Mouse (Mus musculus): ENCODE data around the gene Adipoq.

- TF ChIP-seq USF2 (IDR thresholded peaks at IDR 0.05; ENCODE audit: borderline replicate concordance in 1 of 2, insufficient read depth in 1 of 2, low read depth in 1 of 2, low read length in 2 of 2) (no peak), CTCF (IDR thresholded peaks at IDR 0.05 in 2 of 3, conservative IDR thresholded peaks at IDR 0.05 in 1 of 3; ENCODE audit: control insufficient read depth in 1 of 3, insufficient read depth in 1 of 3, low read depth in 2 of 3, low read length in 3 of 3, poor library complexity in 1 of 3, severe bottlenecking in 1 of 3) (no peak), E2F4 (IDR thresholded peaks at IDR 0.05; ENCODE audit: borderline replicate concordance, low read depth, low read length) (no peak), NRF1 (IDR thresholded peaks at IDR 0.05; ENCODE audit: insufficient read depth, low read depth, low read length, poor library complexity, severe bottlenecking) (no peak), SMC3 (IDR thresholded peaks at IDR 0.05; ENCODE audit: low read depth, low read length) (no peak), HCFC1 (IDR thresholded peaks at IDR 0.05; ENCODE audit: low read depth, low read length) (no peak), POLR2A (IDR thresholded peaks at IDR 0.05; ENCODE audit: control insufficient read depth in 1 of 2, insufficient read depth in 1 of 2, low read depth in 1 of 2, low read length in 2 of 2, poor library complexity in 1 of 2) (no peak), KAT2A (conservative IDR thresholded peaks at IDR 0.05; ENCODE audit: low read depth, low read length) (no peak), MAZ (IDR thresholded peaks at IDR 0.05; ENCODE audit: low read depth, low read length) (no peak), TCF12 (IDR thresholded peaks at IDR 0.05; ENCODE audit: low read depth, low read length) (no peak), RCOR1 (IDR thresholded peaks at IDR 0.05; ENCODE audit: low read depth, low read length) (no peak), MAX (IDR thresholded peaks at IDR 0.05; ENCODE audit: low read length) (no peak), GATA1 (IDR thresholded peaks at IDR 0.05; ENCODE audit: low read depth, low read length) (no peak)
Measured at GRCm38 (mm10) chr16:23189612-23190011, 43.3 kb downstream of the Adipoq start.

All from MEL (cell line).